Mouse (Mus musculus) hindbrain, embryonic 15.5 days (tissue): ENCODE measurements around the gene Cadm3. TPM values are rescaled to one million over a fixed set of nuclear protein-coding genes. Genes with fewer than 3 reads are reported as not detected.
A peak's percentile ranks its signal among the peaks of the same experiment; 100 is the strongest.

Source experiments
- ATAC-seq: fragments of 200-750 bp; cut with Nextera tagmentation; 2 replicates; pipeline ENCODE4 v1.8.0; 2017; ENCODE audit warnings: low read depth, moderate number of reproducible peaks, moderate TSS enrichment; ENCODE audit not compliant: low FRiP score
- H3K27ac ChIP-seq: fragments of 300-500 bp; sonication (generic); replicated peaks from 2 replicates; pipeline ENCODE4 v1.5.1; 2015; ENCODE audit warnings: mild to moderate bottlenecking, inconsistent platforms
- H3K27me3 ChIP-seq: fragments of 300-500 bp; sonication (generic); 2 replicates; pipeline ENCODE4 v1.6.1; 2015; ENCODE audit warnings: control low read depth, inconsistent platforms
- H3K36me3 ChIP-seq: fragments of 300-500 bp; sonication (generic); 2 replicates; pipeline ENCODE4 v1.6.1; 2015; ENCODE audit warnings: control low read depth, inconsistent platforms
- H3K4me1 ChIP-seq: fragments of 300-500 bp; sonication (generic); replicated peaks from 2 replicates; pipeline ENCODE4 v1.6.1; 2015; ENCODE audit warnings: control low read depth, inconsistent platforms
- H3K4me2 ChIP-seq: fragments of 300-500 bp; sonication (generic); 2 replicates; pipeline ENCODE4 v1.6.1; 2015; ENCODE audit warnings: moderate library complexity, mild to moderate bottlenecking, inconsistent platforms
- H3K4me3 ChIP-seq: fragments of 300-500 bp; sonication (generic); 2 replicates; pipeline ENCODE4 v1.5.1; 2015; ENCODE audit warnings: mild to moderate bottlenecking, inconsistent platforms
- H3K9ac ChIP-seq: fragments of 300-500 bp; sonication (generic); 2 replicates; pipeline ENCODE4 v1.6.1; 2015; ENCODE audit warnings: inconsistent platforms
- H3K9me3 ChIP-seq: fragments of 300-500 bp; sonication (generic); 2 replicates; pipeline ENCODE4 v1.6.1; 2016; ENCODE audit warnings: control low read depth, inconsistent platforms
- WGBS: fragments of 180-500 bp; shearing (Covaris S2); methylation state at CpG from one replicate; pipeline ENCODE4 v1.1.7; 2015; 5-methylcytosine and 5-hydroxymethylcytosine counted together
- polyA plus RNA-seq: library from polyadenylated mRNA; unstranded; fragments of >200 nt; fragmentation: Nextera tagmentation; extraction: Ambion mirVana; gene quantifications from 2 replicates; pipeline ENCODE4 v1.2.1, GENCODE M21; 2015

Gene Cadm3
- polyA plus RNA-seq, 1 experiment from 2014 or later: 81.5 TPM

- Histone ChIP-seq H3K9me3 (no peaks in the 10 kb centered on the region), H3K9ac (no peak within 1 kb of the TSS), H3K27me3 (no peaks in the 10 kb centered on the region), H3K4me1 (0 out of 2 replicates have a peak, but pooled peaks cover 5% of the 10 kb centered on the region), H3K4me2 (no peak within 1 kb of the TSS), H3K27ac (no peak within 1 kb of the TSS), H3K4me3 (no peak within 1 kb of the TSS), H3K36me3 (peaks cover 18% of the 10 kb centered on the region)
- ATAC-seq: no peak
- WGBS: 75% methylated on average over 9 of the region's 9 CpGs
Observed at GRCm38 (mm10) chr1:173333312-173334253, 33.9 kb downstream of the Cadm3 start, which contains the start of gene Ackr1. TSS of gene Ackr1 (minus strand) at chr1:173333750.

GRCm38 (mm10) chr1:173332418-173332817 is 35.1 kb downstream of the Cadm3 start:
- H3K36me3 ChIP-seq: peaks cover 6% of the 10 kb centered on the region
- H3K4me3 ChIP-seq: no peak overlapping the region
- 0 out of 2 replicates have a peak, but pooled peaks cover 5% of the 10 kb centered on the region for H3K4me1 ChIP-seq
- H3K9me3 ChIP-seq: no peaks in the 10 kb centered on the region
- 82% methylated on average over 5 of the region's 5 CpGs for WGBS
- H3K9ac ChIP-seq: no peak overlapping the region
- no peak overlapping the region for H3K4me2 ChIP-seq
- no peak for ATAC-seq
- H3K27ac ChIP-seq: no peak overlapping the region
- H3K27me3 ChIP-seq: no peaks in the 10 kb centered on the region

- WGBS: 59% methylated on average over 5 of the region's 5 CpGs
- no peak overlapping the region for H3K4me3 ChIP-seq
- no peak for ATAC-seq
- peak overlapping the region; percentile 30; the same call in 1 of the 2 replicates for H3K27ac ChIP-seq
- H3K4me1 ChIP-seq: 0 out of 2 replicates have a peak, but pooled peaks cover 5% of the 10 kb centered on the region
- H3K27me3 ChIP-seq: no peaks in the 10 kb centered on the region
- H3K9me3 ChIP-seq: no peaks in the 10 kb centered on the region
- no peak overlapping the region for H3K4me2 ChIP-seq
- H3K36me3 ChIP-seq: no peaks in the 10 kb centered on the region
- no peak overlapping the region for H3K9ac ChIP-seq
Observed at GRCm38 (mm10) chr1:173329743-173330142, 37.8 kb downstream of the Cadm3 start.

- Histone ChIP-seq H3K9me3 (no peaks in the 10 kb centered on the region), H3K9ac (no peak overlapping the region), H3K4me1 (0 out of 2 replicates have a peak, but pooled peaks cover 5% of the 10 kb centered on the region), H3K27me3 (no peaks in the 10 kb centered on the region), H3K4me2 (no peak overlapping the region), H3K4me3 (no peak overlapping the region), H3K27ac (peak overlapping the region; percentile 30; the same call in 1 of the 2 replicates), H3K36me3 (no peaks in the 10 kb centered on the region)
- WGBS: 52% methylated on average over 4 of the region's 4 CpGs
- peak; percentile 33 for ATAC-seq
Observed at GRCm38 (mm10) chr1:173329185-173329584, 38.3 kb downstream of the Cadm3 start.

GRCm38 (mm10) chr1:173328446-173328845 is 39.0 kb downstream of the Cadm3 start:
- Histone ChIP-seq H3K9me3 (no peaks in the 10 kb centered on the region), H3K36me3 (no peaks in the 10 kb centered on the region), H3K9ac (no peak overlapping the region), H3K4me1 (0 out of 2 replicates have a peak, but pooled peaks cover 5% of the 10 kb centered on the region), H3K4me3 (no peak overlapping the region), H3K27ac (no peak overlapping the region), H3K27me3 (no peaks in the 10 kb centered on the region), H3K4me2 (no peak overlapping the region)
- 49% methylated on average over 8 of the region's 8 CpGs for whole genome bisulfite sequencing
- no peak for ATAC-seq

- 0 out of 2 replicates have a peak, but pooled peaks cover 7% of the 10 kb centered on the region for H3K4me1 ChIP-seq
- H3K9ac ChIP-seq: no peak overlapping the region
- ATAC-seq: no peak
- H3K36me3 ChIP-seq: no peaks in the 10 kb centered on the region
- no peak overlapping the region for H3K4me2 ChIP-seq
- no peaks in the 10 kb centered on the region for H3K9me3 ChIP-seq
- no peaks in the 10 kb centered on the region for H3K27me3 ChIP-seq
- 57% methylated on average over 1 of the region's 1 CpGs for WGBS
- no peak overlapping the region for H3K4me3 ChIP-seq
- no peak overlapping the region for H3K27ac ChIP-seq
Observed at GRCm38 (mm10) chr1:173326552-173326951, 40.9 kb downstream of the Cadm3 start.

GRCm38 (mm10) chr1:173325395-173325794 is 42.1 kb downstream of the Cadm3 start:
- H3K27ac ChIP-seq: no peak overlapping the region
- H3K4me3 ChIP-seq: no peak overlapping the region
- 0 out of 2 replicates have a peak, but pooled peaks cover 7% of the 10 kb centered on the region for H3K4me1 ChIP-seq
- H3K4me2 ChIP-seq: no peak overlapping the region
- 97% methylated on average over 1 of the region's 1 CpGs for whole genome bisulfite sequencing
- H3K27me3 ChIP-seq: no peaks in the 10 kb centered on the region
- H3K9me3 ChIP-seq: no peaks in the 10 kb centered on the region
- H3K9ac ChIP-seq: no peak overlapping the region
- ATAC-seq: no peak
- no peaks in the 10 kb centered on the region for H3K36me3 ChIP-seq

- Histone ChIP-seq H3K36me3 (no peaks in the 10 kb centered on the region), H3K27me3 (no peaks in the 10 kb centered on the region), H3K9me3 (no peaks in the 10 kb centered on the region), H3K27ac (no peak overlapping the region), H3K4me1 (0 out of 2 replicates have a peak, but pooled peaks cover 7% of the 10 kb centered on the region), H3K4me2 (no peak overlapping the region), H3K4me3 (no peak overlapping the region), H3K9ac (no peak overlapping the region)
- WGBS: 60% methylated on average over 4 of the region's 4 CpGs
- no peak for ATAC-seq
Observed at GRCm38 (mm10) chr1:173324961-173325360, 42.5 kb downstream of the Cadm3 start.

GRCm38 (mm10) chr1:173323839-173324585 is 43.5 kb downstream of the Cadm3 start:
- 31% methylated on average over 5 of the region's 5 CpGs for WGBS
- no peak for ATAC-seq

GRCm38 (mm10) chr1:173322249-173322627 is 45.3 kb downstream of the Cadm3 start:
- H3K27ac ChIP-seq: no peak overlapping the region
- no peaks in the 10 kb centered on the region for H3K27me3 ChIP-seq
- no peaks in the 10 kb centered on the region for H3K9me3 ChIP-seq
- no peak overlapping the region for H3K4me3 ChIP-seq
- no peak for ATAC-seq
- no peak overlapping the region for H3K4me2 ChIP-seq
- WGBS: 65% methylated on average over 6 of the region's 6 CpGs
- H3K9ac ChIP-seq: no peak overlapping the region
- 0 out of 2 replicates have a peak, but pooled peaks cover 2% of the 10 kb centered on the region for H3K4me1 ChIP-seq
- no peaks in the 10 kb centered on the region for H3K36me3 ChIP-seq

More at GRCm38 (mm10) chr1:173323839-173324585, 43.5 kb downstream of the Cadm3 start:
- Histone ChIP-seq H3K27me3 (no peaks in the 10 kb centered on the region), H3K4me1 (0 out of 2 replicates have a peak, but pooled peaks cover 4% of the 10 kb centered on the region), H3K4me3 (no peak overlapping the region), H3K9me3 (no peaks in the 10 kb centered on the region), H3K4me2 (no peak overlapping the region), H3K27ac (no peak overlapping the region), H3K9ac (no peak overlapping the region), H3K36me3 (no peaks in the 10 kb centered on the region)

GRCm38 (mm10) chr1:173321593-173322248 is 45.8 kb downstream of the Cadm3 start:
- peak; percentile 87 for ATAC-seq
- Histone ChIP-seq H3K4me1 (0 out of 2 replicates have a peak, but pooled peaks cover 2% of the 10 kb centered on the region), H3K27me3 (no peaks in the 10 kb centered on the region), H3K9me3 (no peaks in the 10 kb centered on the region), H3K4me3 (no peak overlapping the region), H3K9ac (no peak overlapping the region), H3K27ac (no peak overlapping the region), H3K36me3 (no peaks in the 10 kb centered on the region), H3K4me2 (no peak overlapping the region)
- WGBS: 37% methylated on average over 8 of the region's 8 CpGs
